Mouse (Mus musculus): ENCODE data around the gene Baz2b. TPM values are rescaled to one million over a fixed set of nuclear protein-coding genes. Genes with fewer than 3 reads are reported as not detected.

Gene Baz2b
- polyA plus RNA-seq, 1 experiment from 2014 or later, result 41.9 TPM

GRCm38 (mm10) chr2:60132269-60133042 lies 77.2 kb downstream of the Baz2b start:
- WGBS, result 58% methylated on average over 10 of the region's 10 CpGs
- Histone ChIP-seq H3K4me1 (peaks cover 13% of the 10 kb centered on the region), H3K4me2 (no peak overlapping the region), H3K27me3 (replicated peaks) (no peaks in the 10 kb centered on the region), H3K9ac (no peak overlapping the region), H3K36me3 (no peaks in the 10 kb centered on the region; the same call in 1 of the 2 replicates), H3K27ac (replicated peaks) (no peak overlapping the region), H3K9me3 (no peaks in the 10 kb centered on the region), H3K4me3 (no peak overlapping the region)
- no peak for ATAC-seq (ENCODE audit: extremely low read depth, insufficient number of reproducible peaks, low FRiP score, low TSS enrichment)

- H3K4me1 ChIP-seq, result peaks cover 20% of the 10 kb centered on the region
Observed at GRCm38 (mm10) chr2:60128631-60129030, 81.0 kb downstream of the Baz2b start.

GRCm38 (mm10) chr2:60126831-60127230 lies 82.8 kb downstream of the Baz2b start:
- H3K9ac ChIP-seq, result peak overlapping the region; percentile 0; the same call in 1 of the 2 replicates
- 27% methylated on average over 7 of the region's 7 CpGs for WGBS

More at GRCm38 (mm10) chr2:60128631-60129030, 81.0 kb downstream of the Baz2b start:
- H3K36me3 ChIP-seq, result no peaks in the 10 kb centered on the region; the same call in 1 of the 2 replicates
- ATAC-seq (ENCODE audit: extremely low read depth, insufficient number of reproducible peaks, low FRiP score, low TSS enrichment), result no peak
- no peak overlapping the region for H3K4me2 ChIP-seq
- no peak overlapping the region for H3K4me3 ChIP-seq
- H3K9me3 ChIP-seq, result no peaks in the 10 kb centered on the region
- no peak overlapping the region for H3K9ac ChIP-seq
- H3K27ac ChIP-seq (replicated peaks), result no peak overlapping the region
- 88% methylated on average over 7 of the region's 7 CpGs for WGBS
- H3K27me3 ChIP-seq (replicated peaks), result no peaks in the 10 kb centered on the region

GRCm38 (mm10) chr2:60126292-60126691 lies 83.3 kb downstream of the Baz2b start:
- Histone ChIP-seq H3K36me3 (no peaks in the 10 kb centered on the region), H3K9ac (peak overlapping the region; percentile 100), H3K4me2 (peak overlapping the region; percentile 77), H3K9me3 (no peaks in the 10 kb centered on the region), H3K27me3 (replicated peaks) (no peaks in the 10 kb centered on the region), H3K4me1 (peaks cover 23% of the 10 kb centered on the region), H3K27ac (replicated peaks) (peak overlapping the region; percentile 99; the same call in 1 of the 2 replicates), H3K4me3 (peak overlapping the region; percentile 85)
- 7% methylated on average over 8 of the region's 8 CpGs for WGBS
- no peak for ATAC-seq (ENCODE audit: extremely low read depth, insufficient number of reproducible peaks, low FRiP score, low TSS enrichment)

More at GRCm38 (mm10) chr2:60126831-60127230, 82.8 kb downstream of the Baz2b start:
- Histone ChIP-seq H3K27me3 (replicated peaks) (no peaks in the 10 kb centered on the region), H3K4me2 (peak overlapping the region; percentile 77), H3K4me3 (peak overlapping the region; percentile 85), H3K4me1 (peaks cover 20% of the 10 kb centered on the region), H3K27ac (replicated peaks) (no peak overlapping the region), H3K9me3 (no peaks in the 10 kb centered on the region), H3K36me3 (no peaks in the 10 kb centered on the region)
- ATAC-seq (ENCODE audit: extremely low read depth, insufficient number of reproducible peaks, low FRiP score, low TSS enrichment), result no peak

GRCm38 (mm10) chr2:60125049-60126004 lies 84.3 kb downstream of the Baz2b start:
- H3K4me3 ChIP-seq, result peak overlapping the region; percentile 85
- ATAC-seq (ENCODE audit: extremely low read depth, insufficient number of reproducible peaks, low FRiP score, low TSS enrichment), result peak; percentile 51
- peak overlapping the region; percentile 99 for H3K27ac ChIP-seq (replicated peaks)
- WGBS, result under 1% methylated on average over 59 of the region's 83 CpGs
- H3K4me1 ChIP-seq, result peaks cover 32% of the 10 kb centered on the region
- no peaks in the 10 kb centered on the region for H3K9me3 ChIP-seq
- H3K27me3 ChIP-seq (replicated peaks), result no peaks in the 10 kb centered on the region
- peak overlapping the region; percentile 100 for H3K9ac ChIP-seq
- H3K4me2 ChIP-seq, result peak overlapping the region; percentile 77
- H3K36me3 ChIP-seq, result no peaks in the 10 kb centered on the region

- peak overlapping the region; percentile 99 for H3K27ac ChIP-seq (replicated peaks)
- no peaks in the 10 kb centered on the region for H3K9me3 ChIP-seq
- H3K27me3 ChIP-seq (replicated peaks), result no peaks in the 10 kb centered on the region
- H3K4me1 ChIP-seq, result peaks cover 37% of the 10 kb centered on the region
- peak overlapping the region; percentile 100 for H3K9ac ChIP-seq
- no peaks in the 10 kb centered on the region for H3K36me3 ChIP-seq
- H3K4me2 ChIP-seq, result peak overlapping the region; percentile 77
- H3K4me3 ChIP-seq, result peak overlapping the region; percentile 85
- peak; percentile 83 for ATAC-seq (ENCODE audit: extremely low read depth, insufficient number of reproducible peaks, low FRiP score, low TSS enrichment)
- 0% methylated on average over 41 of the region's 47 CpGs for WGBS
Observed at GRCm38 (mm10) chr2:60124648-60125048, 85.0 kb downstream of the Baz2b start.

GRCm38 (mm10) chr2:60123911-60124647 lies 85.6 kb downstream of the Baz2b start:
- Histone ChIP-seq H3K36me3 (no peaks in the 10 kb centered on the region), H3K4me1 (peaks cover 40% of the 10 kb centered on the region), H3K4me2 (peak overlapping the region; percentile 77), H3K9me3 (no peaks in the 10 kb centered on the region), H3K27ac (replicated peaks) (peak overlapping the region; percentile 99), H3K4me3 (peak overlapping the region; percentile 85), H3K27me3 (replicated peaks) (no peaks in the 10 kb centered on the region), H3K9ac (peak overlapping the region; percentile 100)
- ATAC-seq (ENCODE audit: extremely low read depth, insufficient number of reproducible peaks, low FRiP score, low TSS enrichment), result no peak
- 2% methylated on average over 13 of the region's 13 CpGs for WGBS

GRCm38 (mm10) chr2:60123061-60123874 lies 86.4 kb downstream of the Baz2b start:
- Histone ChIP-seq H3K4me3 (peak overlapping the region; percentile 38), H3K9me3 (no peaks in the 10 kb centered on the region), H3K27ac (replicated peaks) (no peak overlapping the region; the same call in 1 of the 2 replicates), H3K9ac (peak overlapping the region; percentile 71; the same call in 1 of the 2 replicates), H3K36me3 (no peaks in the 10 kb centered on the region), H3K4me1 (peaks cover 47% of the 10 kb centered on the region), H3K4me2 (peak overlapping the region; percentile 63), H3K27me3 (replicated peaks) (no peaks in the 10 kb centered on the region)
- no peak for ATAC-seq (ENCODE audit: extremely low read depth, insufficient number of reproducible peaks, low FRiP score, low TSS enrichment)
- 33% methylated on average over 6 of the region's 6 CpGs for WGBS

GRCm38 (mm10) chr2:60122188-60122587 lies 87.5 kb downstream of the Baz2b start:
- no peak for ATAC-seq (ENCODE audit: extremely low read depth, insufficient number of reproducible peaks, low FRiP score, low TSS enrichment)
- Histone ChIP-seq H3K4me1 (peaks cover 55% of the 10 kb centered on the region), H3K27ac (replicated peaks) (peak overlapping the region; percentile 45; the same call in 1 of the 2 replicates), H3K9me3 (no peaks in the 10 kb centered on the region), H3K4me2 (peak overlapping the region; percentile 63), H3K4me3 (no peak overlapping the region), H3K9ac (peak overlapping the region; percentile 55; the same call in 1 of the 2 replicates), H3K36me3 (no peaks in the 10 kb centered on the region), H3K27me3 (replicated peaks) (no peaks in the 10 kb centered on the region)
- 43% methylated on average over 2 of the region's 2 CpGs for WGBS

GRCm38 (mm10) chr2:60120681-60121080 lies 89.0 kb downstream of the Baz2b start:
- Histone ChIP-seq H3K4me3 (no peak overlapping the region), H3K4me1 (peaks cover 65% of the 10 kb centered on the region), H3K36me3 (no peaks in the 10 kb centered on the region), H3K4me2 (0 out of 2 replicates have a peak overlapping the region, but pooled peaks have one; percentile 23), H3K9me3 (no peaks in the 10 kb centered on the region), H3K27me3 (replicated peaks) (no peaks in the 10 kb centered on the region), H3K27ac (replicated peaks) (0 out of 2 replicates have a peak overlapping the region, but pooled peaks have one; percentile 25), H3K9ac (no peak overlapping the region)
- ATAC-seq (ENCODE audit: extremely low read depth, insufficient number of reproducible peaks, low FRiP score, low TSS enrichment), result no peak
- WGBS, result 80% methylated on average over 2 of the region's 2 CpGs
